Mouse (Mus musculus) kidney, adult 2 months (tissue): ENCODE data around the gene Rdx. TPM values are rescaled to one million over a fixed set of nuclear protein-coding genes. Genes with fewer than 3 reads are reported as not detected.
"Not testable (repeated sequence)": the region's sequence is repeated elsewhere in the genome, so short reads cannot be mapped to it uniquely, and the experiment has no call there.

Source experiments
- DNase-seq: peaks from one replicate; pipeline ENCODE4 v3.0.0; 2021
- H3K27ac ChIP-seq: fragments of 200-500 bp; 2 replicates; pipeline ENCODE4 v1.5.1; 2012; ENCODE audit warnings: low read depth, low read length, control low read depth, inconsistent platforms; ENCODE audit not compliant: insufficient read depth
- H3K27me3 ChIP-seq: fragments of 200-500 bp; replicated peaks from 2 replicates; pipeline ENCODE4 v1.6.1; 2012; ENCODE audit warnings: mild to moderate bottlenecking, moderate library complexity, low read length, inconsistent platforms; ENCODE audit not compliant: control insufficient read depth, insufficient read depth
- H3K36me3 ChIP-seq: fragments of 200-500 bp; 2 replicates; pipeline ENCODE4 v1.6.1; 2012; ENCODE audit warnings: mild to moderate bottlenecking, moderate library complexity, low read length, inconsistent platforms; ENCODE audit not compliant: control insufficient read depth, insufficient read depth
- H3K4me1 ChIP-seq: fragments of 200-500 bp; 2 replicates; pipeline ENCODE4 v1.6.1; 2011; ENCODE audit warnings: low read length; ENCODE audit not compliant: control insufficient read depth, insufficient read depth
- H3K4me3 ChIP-seq: fragments of 200-500 bp; 2 replicates; pipeline ENCODE4 v1.5.1; 2011; ENCODE audit warnings: mild to moderate bottlenecking, low read depth, low read length, control low read depth; ENCODE audit not compliant: insufficient read depth
- CTCF ChIP-seq: fragments of 200-500 bp; conservative IDR thresholded peaks from 2 replicates; pipeline ENCODE4 v1.5.1; 2011; ENCODE audit warnings: low read depth, mild to moderate bottlenecking, control low read depth, low read length, moderate library complexity, mixed read lengths; ENCODE audit not compliant: insufficient read depth, insufficient read length
- POLR2A ChIP-seq: fragments of 200-500 bp; IDR thresholded peaks from one replicate; pipeline ENCODE4 v1.6.1; 2011; ENCODE audit warnings: low read depth, low read length, control low read depth
- WGBS: fragments of 180-500 bp; shearing (Covaris S2); methylation state at CpG from one replicate; pipeline ENCODE4 v1.1.7; 2018; 5-methylcytosine and 5-hydroxymethylcytosine counted together
- polyA plus RNA-seq: library from polyadenylated mRNA; depleted of rRNA; stranded (reverse); fragments of >200 nt; gene quantifications from 2 replicates; pipeline ENCODE4 v1.2.3, GENCODE M21; 2012

Gene Rdx
- polyA plus RNA-seq, 1 experiment: 39.2 TPM

- Histone ChIP-seq H3K36me3 (no peaks in the 10 kb centered on the region; the same call in 1 of the 2 replicates), H3K27ac (0 out of 2 replicates have a peak overlapping the region, but pooled peaks have one; percentile 16), H3K4me1 (peaks cover 22% of the 10 kb centered on the region), H3K4me3 (no peak overlapping the region), H3K27me3 (no peaks in the 10 kb centered on the region)
- TF ChIP-seq CTCF: no peak
- no peak for TF ChIP-seq POLR2A
- no peak for DNase-seq
- 42% methylated on average over 3 of the region's 3 CpGs for WGBS
Observed at GRCm38 (mm10) chr9:52055313-52055712, 8.3 kb downstream of the Rdx start.

- Histone ChIP-seq H3K27ac (no peak overlapping the region), H3K4me3 (no peak overlapping the region), H3K36me3 (peaks cover 4% of the 10 kb centered on the region; the same call in 1 of the 2 replicates), H3K27me3 (no peaks in the 10 kb centered on the region), H3K4me1 (peaks cover 14% of the 10 kb centered on the region)
- TF ChIP-seq POLR2A (no peak), CTCF (no peak)
- 21% methylated on average over 2 of the region's 2 CpGs for WGBS
- no peak for DNase-seq
Observed at GRCm38 (mm10) chr9:52059788-52060187, 12.8 kb downstream of the Rdx start.

GRCm38 (mm10) chr9:52070052-52070451 lies 23.1 kb downstream of the Rdx start:
- Histone ChIP-seq H3K4me3 (no peak overlapping the region), H3K36me3 (peaks cover 23% of the 10 kb centered on the region), H3K27ac (no peak overlapping the region), H3K4me1 (no peaks in the 10 kb centered on the region), H3K27me3 (no peaks in the 10 kb centered on the region)
- WGBS: 87% methylated on average over 2 of the region's 2 CpGs
- TF ChIP-seq CTCF (no peak), POLR2A (no peak)
- no peak for DNase-seq

- not testable (repeated sequence) for H3K27ac ChIP-seq, DNase-seq, H3K27me3 ChIP-seq, H3K4me1 ChIP-seq, H3K4me3 ChIP-seq
- H3K36me3 ChIP-seq: peaks cover 22% of the 10 kb centered on the region
Observed at GRCm38 (mm10) chr9:52071352-52071751, 24.4 kb downstream of the Rdx start.

- Histone ChIP-seq H3K4me1 (no peaks in the 10 kb centered on the region), H3K36me3 (peaks cover 21% of the 10 kb centered on the region), H3K4me3 (no peak overlapping the region), H3K27ac (no peak overlapping the region), H3K27me3 (no peaks in the 10 kb centered on the region)
- no peak for DNase-seq
- no peak for TF ChIP-seq CTCF
- TF ChIP-seq POLR2A: no peak
Observed at GRCm38 (mm10) chr9:52072202-52072601, 25.2 kb downstream of the Rdx start.

- no peaks in the 10 kb centered on the region for H3K4me1 ChIP-seq
- no peak overlapping the region for H3K27ac ChIP-seq
- H3K27me3 ChIP-seq: no peaks in the 10 kb centered on the region
- TF ChIP-seq CTCF (no peak), POLR2A (no peak)
- no peak for DNase-seq
- H3K36me3 ChIP-seq: peaks cover 16% of the 10 kb centered on the region
- 87% methylated on average over 2 of the region's 2 CpGs for WGBS
- H3K4me3 ChIP-seq: no peak overlapping the region
Observed at GRCm38 (mm10) chr9:52076089-52076488, 29.1 kb downstream of the Rdx start.

GRCm38 (mm10) chr9:52077692-52078091 lies 30.7 kb downstream of the Rdx start:
- Histone ChIP-seq H3K36me3 (peaks cover 20% of the 10 kb centered on the region), H3K4me1 (no peaks in the 10 kb centered on the region), H3K27ac (no peak overlapping the region), H3K27me3 (no peaks in the 10 kb centered on the region), H3K4me3 (no peak overlapping the region)
- TF ChIP-seq POLR2A: no peak
- no peak for TF ChIP-seq CTCF
- no peak for DNase-seq
- WGBS: 84% methylated on average over 1 of the region's 1 CpGs

GRCm38 (mm10) chr9:52081979-52082378 lies 35.0 kb downstream of the Rdx start:
- TF ChIP-seq CTCF: no peak
- no peak for TF ChIP-seq POLR2A
- Histone ChIP-seq H3K4me1 (no peaks in the 10 kb centered on the region), H3K27me3 (no peaks in the 10 kb centered on the region), H3K27ac (no peak overlapping the region), H3K36me3 (peaks cover 19% of the 10 kb centered on the region), H3K4me3 (no peak overlapping the region)
- no peak for DNase-seq
- WGBS: 73% methylated on average over 2 of the region's 2 CpGs
